Mouse (Mus musculus) myocyte (in vitro differentiated cells): ENCODE data around the gene Dnmt3b.

Experiments
- E2F4 ChIP-seq: IDR thresholded peaks from one replicate; pipeline ENCODE4 v1.6.1; 2011; ENCODE audit warnings: mild to moderate bottlenecking, control low read depth, moderate library complexity; ENCODE audit not compliant: insufficient read depth
- POLR2AphosphoS2 ChIP-seq: IDR thresholded peaks from one replicate; pipeline ENCODE4 v1.6.1; 2011; ENCODE audit warnings: low read depth, control low read depth; ENCODE audit not compliant: insufficient read length
- TCF12 ChIP-seq: IDR thresholded peaks from one replicate; pipeline ENCODE4 v1.6.1; 2011; ENCODE audit warnings: mild to moderate bottlenecking, control low read depth; ENCODE audit not compliant: poor library complexity, insufficient read depth, severe bottlenecking

DNA sequence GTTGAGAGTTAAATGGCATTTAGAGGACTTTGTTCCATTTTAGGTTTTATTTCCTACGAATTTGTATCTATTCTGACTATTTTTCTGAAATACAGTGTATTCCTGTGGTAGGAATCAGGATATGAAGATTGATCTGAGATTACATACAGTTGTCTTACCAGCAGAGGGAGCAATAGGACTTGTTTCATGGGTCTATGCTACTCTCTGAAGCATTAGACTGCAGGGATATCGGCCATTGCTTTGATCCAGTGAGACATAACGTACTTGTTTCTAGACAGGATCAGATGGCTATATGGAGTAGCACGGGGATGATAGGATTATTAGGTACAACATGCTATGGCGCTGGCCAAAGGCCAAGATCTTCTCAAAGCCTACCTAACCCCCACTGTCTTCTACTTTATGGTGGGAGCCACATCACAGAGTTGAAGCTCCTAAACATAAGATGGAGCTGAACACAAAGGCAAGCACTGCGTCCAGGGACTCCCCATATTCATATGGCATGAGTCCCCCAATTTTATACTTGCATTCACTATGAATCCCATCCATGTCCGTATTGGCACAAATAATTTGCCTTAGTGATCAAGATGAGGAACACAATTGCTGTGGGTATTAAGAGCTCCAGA lies 19.6 kb downstream of the Dnmt3b start:
- TF ChIP-seq E2F4 (no peak), TCF12 (no peak), POLR2AphosphoS2 (no peak)
